Comparison of ENCODE assay signal across 10 mouse cellular contexts in the genomic region with DNA sequence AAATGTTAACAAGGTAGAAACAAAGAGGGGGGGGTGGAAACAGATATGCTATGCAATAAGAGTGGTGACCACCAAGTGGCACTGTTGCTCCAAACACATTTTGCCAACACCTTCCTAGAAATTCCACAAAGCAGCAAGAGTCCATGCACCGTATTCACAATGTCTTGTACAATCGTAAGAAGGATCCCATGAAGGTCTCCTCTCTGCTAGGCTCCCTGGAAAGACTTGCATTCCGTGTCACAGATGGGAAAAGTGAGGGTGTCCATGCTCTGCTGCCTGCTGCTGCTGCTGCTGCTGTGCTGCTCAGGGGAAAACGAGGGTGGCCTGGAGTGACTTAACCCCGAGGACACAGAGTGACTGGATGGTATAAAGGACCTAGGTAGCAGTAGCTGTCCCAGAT. TPM values are rescaled to one million over a fixed set of nuclear protein-coding genes. Genes with fewer than 3 reads are reported as not detected.
DNase-seq lines count a peak whose midpoint lies in the region; ATAC-seq and TF ChIP-seq lines count a peak whose summit lies in the region.
"Had no signal": no experiment of that assay in that cellular context is flagged by ENCODE, and none has a peak within 500 bp of the region (broad histone marks: within the 10 kb centered on the region; RNA-seq: fewer than 3 reads in every experiment).

No protein-coding gene starts in this region.

- no peaks in the 10 kb centered on the region for H3K4me1 ChIP-seq in heart, embryonic 11.5 days (ENCODE audit: control insufficient read depth, insufficient read depth, low read length)
- H3K4me1 ChIP-seq in forebrain, embryonic 14.5 days (ENCODE audit: control insufficient read depth, insufficient read depth, low read length), result no peaks in the 10 kb centered on the region
- H3K4me1 ChIP-seq in lung, postnatal 0 days (ENCODE audit: insufficient read depth, low read depth, low read length), result peaks cover 3% of the 10 kb centered on the region; the same call in 1 of the 2 replicates
- H3K4me1 ChIP-seq: liver, embryonic 15.5 days had no signal

- no peaks in the 10 kb centered on the region for H3K9me3 ChIP-seq in heart, embryonic 11.5 days (replicated peaks; ENCODE audit: control insufficient read depth, low read length)
- no peaks in the 10 kb centered on the region for H3K9me3 ChIP-seq in forebrain, embryonic 14.5 days (replicated peaks; ENCODE audit: control insufficient read depth, low read length)
- no peaks in the 10 kb centered on the region for H3K9me3 ChIP-seq in lung, postnatal 0 days (ENCODE audit: low read length)
- H3K9me3 ChIP-seq: liver, embryonic 15.5 days had no signal

- intact Hi-C loops in heart, postnatal 36 days (cut with DNase I), result loop anchor here (1.0 to 5.0 kb wide), 4 partner anchors 33 to 588 kb away; no protein-coding TSS in a partner anchor

- DNase-seq in heart, postnatal 36 days, result no peak
- peak; percentile 65 for DNase-seq in NIH3T3 (ENCODE audit: low read depth)
- DNase-seq in forebrain, embryonic 14.5 days (ENCODE audit: low spot score), result peak; percentile 78
- DNase-seq in kidney, adult 9 months, result peak; percentile 27
- DNase-seq in lung, postnatal 0 days (ENCODE audit: low spot score), result peak; percentile 80
- peak; percentile 68 for DNase-seq in right cerebral cortex, postnatal 4 days
- no peak for DNase-seq in spleen, postnatal 36 days (ENCODE audit: low spot score in 2 of 2)

- no peak for TF ChIP-seq EP300 in lung, postnatal 0 days (IDR thresholded peaks at IDR 0.05)

- H3K4me3 ChIP-seq in heart, embryonic 11.5 days (ENCODE audit: low read depth, low read length), result no peak overlapping the region
- H3K4me3 ChIP-seq in forebrain, embryonic 14.5 days (ENCODE audit: low read depth, low read length), result no peak overlapping the region
- H3K4me3 ChIP-seq in lung, postnatal 0 days (ENCODE audit: low read depth, low read length), result no peak overlapping the region
- H3K4me3 ChIP-seq: liver, embryonic 15.5 days had no signal

- H3K27ac ChIP-seq in heart, embryonic 11.5 days (ENCODE audit: low read depth, low read length), result no peak overlapping the region
- no peak overlapping the region for H3K27ac ChIP-seq in forebrain, embryonic 14.5 days (ENCODE audit: low read depth, low read length)
- H3K27ac ChIP-seq in lung, postnatal 0 days (ENCODE audit: low read length), result no peak overlapping the region
- H3K27ac ChIP-seq: liver, embryonic 15.5 days had no signal

- WGBS in heart, embryonic 11.5 days (ENCODE audit: insufficient replicate concordance), result 13% methylated on average over 5 of the region's 5 CpGs
- WGBS in forebrain, embryonic 14.5 days, result 14% methylated on average over 5 of the region's 5 CpGs
- WGBS in lung, postnatal 0 days, result 13% methylated on average over 5 of the region's 5 CpGs

- ATAC-seq in heart, embryonic 11.5 days (replicated peaks; ENCODE audit: insufficient number of reproducible peaks, low FRiP score, low TSS enrichment), result no peak
- ATAC-seq in forebrain, embryonic 14.5 days, result no peak; the same call in 1 of the 2 replicates
- 0 out of 2 replicates have a peak, but pooled peaks have one; percentile 30 for ATAC-seq in lung, postnatal 0 days

- no peaks in the 10 kb centered on the region for H3K27me3 ChIP-seq in heart, embryonic 11.5 days (ENCODE audit: control insufficient read depth, insufficient read depth, low read length)
- H3K27me3 ChIP-seq in forebrain, embryonic 14.5 days (replicated peaks; ENCODE audit: control insufficient read depth, insufficient read depth, low read length), result no peaks in the 10 kb centered on the region
- no peaks in the 10 kb centered on the region for H3K27me3 ChIP-seq in lung, postnatal 0 days (replicated peaks; ENCODE audit: insufficient read depth, low read length)
- H3K27me3 ChIP-seq: liver, embryonic 15.5 days had no signal

- 0 out of 2 replicates have a peak overlapping the region, but pooled peaks have one; percentile 29 for H3K9ac ChIP-seq in heart, embryonic 11.5 days (ENCODE audit: low read depth, low read length)
- no peak overlapping the region for H3K9ac ChIP-seq in forebrain, embryonic 14.5 days (ENCODE audit: low read length)
- H3K9ac ChIP-seq in lung, postnatal 0 days (replicated peaks; ENCODE audit: low read depth), result no peak overlapping the region
- H3K9ac ChIP-seq: liver, embryonic 15.5 days had no signal

- peak overlapping the region; percentile 57 for H3K4me2 ChIP-seq in heart, embryonic 11.5 days
- peak overlapping the region; percentile 20; the same call in 1 of the 2 replicates for H3K4me2 ChIP-seq in forebrain, embryonic 14.5 days (ENCODE audit: low read length)
- peak overlapping the region; percentile 37 for H3K4me2 ChIP-seq in lung, postnatal 0 days (replicated peaks; ENCODE audit: low read depth, low read length)
- H3K4me2 ChIP-seq: liver, embryonic 15.5 days had no signal

- peak; percentile 86 for TF ChIP-seq CTCF in lung, postnatal 0 days (IDR thresholded peaks at IDR 0.05)

- no peaks in the 10 kb centered on the region for H3K36me3 ChIP-seq in heart, embryonic 11.5 days (ENCODE audit: control insufficient read depth, insufficient read depth, low read length)
- H3K36me3 ChIP-seq in forebrain, embryonic 14.5 days (ENCODE audit: control insufficient read depth, insufficient read depth, low read length), result no peaks in the 10 kb centered on the region
- no peaks in the 10 kb centered on the region for H3K36me3 ChIP-seq in lung, postnatal 0 days (ENCODE audit: insufficient read depth, low read length)
- H3K36me3 ChIP-seq: liver, embryonic 15.5 days had no signal

RNA-seq across cellular contexts. Expression of a gene that starts 21.6 kb away (rescaled TPM):
- polyA plus RNA-seq in heart, embryonic 11.5 days (2014; fragmentation: Nextera tagmentation; extraction: Ambion mirVana), result 0.39 and 0.86 TPM in 2 replicates
- total RNA-seq in heart, postnatal 36 days (2021), result 100 to 1,000 TPM; 208 to 239 TPM
- not detected in 2 replicates for polyA plus RNA-seq in forebrain, embryonic 14.5 days (2014; fragmentation: Nextera tagmentation; extraction: Ambion mirVana)
- polyA plus RNA-seq in lung, postnatal 0 days (2015; fragmentation: Nextera tagmentation; extraction: Ambion mirVana), result 0.45 and 0.66 TPM in 2 replicates

RNA-seq across cellular contexts. Expression of a gene that starts 45.2 kb away (rescaled TPM):
- polyA plus RNA-seq in heart, embryonic 11.5 days (2014; fragmentation: Nextera tagmentation; extraction: Ambion mirVana), result not detected in 2 replicates
- not detected for total RNA-seq in heart, postnatal 36 days (2021)
- not detected in 2 replicates for polyA plus RNA-seq in forebrain, embryonic 14.5 days (2014; fragmentation: Nextera tagmentation; extraction: Ambion mirVana)
- polyA plus RNA-seq in lung, postnatal 0 days (2015; fragmentation: Nextera tagmentation; extraction: Ambion mirVana), result not detected in 2 replicates
- total RNA-seq: adrenal gland, adult 18-20 months had no signal
- polyA plus RNA-seq: liver, embryonic 15.5 days had no signal

RNA-seq across cellular contexts. Expression of a gene that starts 48.7 kb away (rescaled TPM):
- polyA plus RNA-seq in heart, embryonic 11.5 days (2014; fragmentation: Nextera tagmentation; extraction: Ambion mirVana), result 0.03 TPM in 1 of 2 replicates, not detected in the other
- not detected for total RNA-seq in heart, postnatal 36 days (2021)
- polyA plus RNA-seq in forebrain, embryonic 14.5 days (2014; fragmentation: Nextera tagmentation; extraction: Ambion mirVana), result 0.04 and 0.05 TPM in 2 replicates
- 0.06 TPM in 1 of 2 replicates, not detected in the other for polyA plus RNA-seq in lung, postnatal 0 days (2015; fragmentation: Nextera tagmentation; extraction: Ambion mirVana)

Comparison
In these comparisons a context has a peak if more than half of its experiments do, and no peak if none do; other contexts are left out.
1. DNase-seq: peak in NIH3T3 (single experiment), forebrain, embryonic 14.5 days (single experiment), kidney, adult 9 months (single experiment), lung, postnatal 0 days (single experiment) and right cerebral cortex, postnatal 4 days (single experiment); none in heart, postnatal 36 days (0 of 2) and spleen, postnatal 36 days (0 of 2).
2. Peak in every context shown above with its lines, with median percentiles within 50 percentile points of each other: H3K4me2 ChIP-seq.